Mouse (Mus musculus) stomach, postnatal 0 days (tissue): ENCODE measurements at regions not wholly inside any gene's neighbourhood (a gene's known extent, or its start where the extent isn't known, plus 50 kb on each side); places are given as distances from the start of the nearest gene placed in this dataset.

Experiments used
- ATAC-seq: fragments of 200-750 bp; cut with Nextera tagmentation; 2 replicates; pipeline ENCODE4 v1.8.0; 2017; ENCODE audit not compliant: low FRiP score, low TSS enrichment
- DNase-seq: peaks from one replicate; pipeline ENCODE4 v3.0.0-alpha.2; 2016; ENCODE audit warnings: low spot score
- H3K27ac ChIP-seq: fragments of 300-500 bp; sonication (generic); replicated peaks from 2 replicates; pipeline ENCODE4 v1.5.1; 2014; ENCODE audit warnings: mild to moderate bottlenecking, control low read depth
- H3K27me3 ChIP-seq: fragments of 300-500 bp; sonication (generic); 2 replicates; pipeline ENCODE4 v1.6.1; 2014; ENCODE audit warnings: low read length; ENCODE audit not compliant: control insufficient read depth, insufficient read depth
- H3K36me3 ChIP-seq: fragments of 300-500 bp; sonication (generic); 2 replicates; pipeline ENCODE4 v1.6.1; 2014; ENCODE audit warnings: low read length, mixed read lengths; ENCODE audit not compliant: control insufficient read depth, insufficient read depth
- H3K4me1 ChIP-seq: fragments of 300-500 bp; sonication (generic); replicated peaks from 2 replicates; pipeline ENCODE4 v1.6.1; 2014; ENCODE audit warnings: antibody characterized with exemption; ENCODE audit not compliant: control insufficient read depth, insufficient read depth
- H3K4me2 ChIP-seq: fragments of 300-500 bp; sonication (generic); replicated peaks from 2 replicates; pipeline ENCODE4 v1.6.1; 2014; ENCODE audit warnings: low read depth, mild to moderate bottlenecking, control low read depth, moderate library complexity
- H3K4me3 ChIP-seq: fragments of 300-500 bp; sonication (generic); 2 replicates; pipeline ENCODE4 v1.5.1; 2014; ENCODE audit warnings: low read depth, low read length, control low read depth
- H3K9ac ChIP-seq: fragments of 300-500 bp; sonication (generic); 2 replicates; pipeline ENCODE4 v1.6.1; 2014; ENCODE audit warnings: mild to moderate bottlenecking, low read length, control low read depth, mixed read lengths
- H3K9me3 ChIP-seq: fragments of 300-500 bp; sonication (generic); 2 replicates; pipeline ENCODE4 v1.6.1; 2016; ENCODE audit warnings: low read length; ENCODE audit not compliant: control insufficient read depth
- CTCF ChIP-seq: IDR thresholded peaks from 2 replicates; pipeline ENCODE4 v1.5.1; 2016; ENCODE audit warnings: antibody characterized with exemption, low read depth, mild to moderate bottlenecking, moderate library complexity
- EP300 ChIP-seq: optimal IDR thresholded peaks from 2 replicates; pipeline ENCODE3; 2016; ENCODE audit warnings: antibody characterized with exemption
- WGBS: fragments of 180-500 bp; shearing (Covaris S2); extraction: QIAGEN DNeasy Blood & Tissue Kit; methylation state at CpG from one replicate; pipeline ENCODE4 v1.1.7; 2014; 5-methylcytosine and 5-hydroxymethylcytosine counted together

DNA sequence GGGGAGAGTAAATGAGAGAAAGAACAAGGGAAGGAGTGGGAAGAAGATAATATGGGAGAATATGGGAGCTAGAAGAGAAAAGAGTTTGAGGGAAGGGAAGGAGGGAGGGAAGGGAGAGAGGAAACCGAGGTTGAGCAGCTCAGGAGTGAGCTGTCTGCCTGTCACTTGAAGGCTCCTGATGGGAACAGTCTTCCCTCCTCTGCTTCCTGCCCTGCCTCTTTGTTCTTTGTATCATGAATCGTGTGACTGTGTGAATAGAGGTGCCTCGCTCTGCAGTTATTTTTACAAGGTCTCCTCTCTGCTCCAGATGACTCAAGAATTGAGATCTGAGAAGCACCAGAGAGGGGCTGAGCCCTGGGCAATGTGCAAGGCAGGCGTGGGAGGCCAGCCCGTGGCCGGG, 92.0 kb upstream of the Mrps10 start:
- no peaks in the 10 kb centered on the region for H3K27me3 ChIP-seq
- H3K9me3 ChIP-seq: no peaks in the 10 kb centered on the region
- TF ChIP-seq EP300 (no peak), CTCF (no peak)
- no peak overlapping the region for H3K4me2 ChIP-seq
- WGBS: 71% methylated on average over 6 of the region's 6 CpGs
- no peak for DNase-seq
- no peak overlapping the region for H3K4me3 ChIP-seq
- H3K9ac ChIP-seq: no peak overlapping the region
- 0 out of 2 replicates have a peak, but pooled peaks have one; percentile 16 for ATAC-seq
- no peak overlapping the region for H3K27ac ChIP-seq
- H3K4me1 ChIP-seq: no peaks in the 10 kb centered on the region
- H3K36me3 ChIP-seq: no peaks in the 10 kb centered on the region

DNA sequence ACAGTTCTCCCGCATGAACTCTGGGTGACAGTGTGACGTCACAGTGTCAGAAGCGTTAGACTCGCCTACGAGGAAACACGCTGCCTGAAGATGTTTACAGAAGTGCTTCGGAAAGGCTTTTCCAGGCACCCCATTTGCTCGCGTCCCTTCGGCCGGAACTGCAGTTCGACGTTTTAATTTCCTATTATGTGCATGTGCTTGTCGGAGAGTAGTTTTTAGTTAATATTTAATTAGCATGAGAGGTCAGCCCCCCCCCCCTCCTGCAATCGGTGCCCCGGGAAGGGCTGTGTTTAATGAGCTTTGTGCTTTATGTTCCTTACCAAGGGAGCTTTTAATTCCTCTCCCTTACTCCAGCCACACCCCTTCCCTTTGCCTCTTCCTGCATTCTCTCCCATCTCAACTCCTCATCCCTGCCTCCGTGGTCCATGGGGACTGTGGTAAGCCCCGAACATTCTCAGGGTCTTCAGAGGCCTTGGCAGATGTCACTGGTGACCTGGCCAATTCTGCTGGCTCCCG, 92.8 kb upstream of the Mrps10 start:
- Histone ChIP-seq H3K36me3 (no peaks in the 10 kb centered on the region), H3K27ac (no peak overlapping the region), H3K4me2 (no peak overlapping the region), H3K4me3 (no peak overlapping the region), H3K4me1 (no peaks in the 10 kb centered on the region), H3K9ac (no peak overlapping the region), H3K9me3 (no peaks in the 10 kb centered on the region), H3K27me3 (no peaks in the 10 kb centered on the region)
- peak; percentile 58 for ATAC-seq
- no peak for TF ChIP-seq CTCF
- TF ChIP-seq EP300: no peak
- WGBS: 55% methylated on average over 19 of the region's 19 CpGs
- peak; percentile 72 for DNase-seq

DNA sequence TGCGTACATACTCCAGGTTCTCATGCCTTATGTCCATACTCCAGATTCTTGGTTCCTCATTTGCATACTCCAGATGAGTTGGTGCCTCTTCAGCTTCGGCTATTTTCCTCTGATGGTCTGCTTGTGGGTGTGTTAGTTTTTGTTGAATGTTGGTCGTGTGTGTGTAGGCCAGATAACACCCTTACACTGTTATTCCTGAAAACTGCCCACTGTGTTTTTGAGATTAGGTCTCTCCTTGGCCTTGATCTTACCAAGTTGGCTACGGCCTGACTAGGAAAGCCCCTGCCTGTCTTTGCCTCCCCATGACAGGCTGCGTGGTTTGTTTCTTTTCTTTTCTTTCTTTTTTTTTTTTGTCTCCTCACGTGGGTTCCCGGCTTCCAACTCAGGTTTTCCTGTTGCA, 95.4 kb upstream of the Mrps10 start:
- no peak for ATAC-seq
- no peak overlapping the region for H3K9ac ChIP-seq
- no peaks in the 10 kb centered on the region for H3K36me3 ChIP-seq
- H3K27ac ChIP-seq: no peak overlapping the region
- H3K27me3 ChIP-seq: no peaks in the 10 kb centered on the region
- no peaks in the 10 kb centered on the region for H3K4me1 ChIP-seq
- no peak overlapping the region for H3K4me2 ChIP-seq
- no peak for DNase-seq
- no peak overlapping the region for H3K4me3 ChIP-seq
- 85% methylated on average over 7 of the region's 7 CpGs for WGBS
- H3K9me3 ChIP-seq: no peaks in the 10 kb centered on the region
- no peak for TF ChIP-seq EP300
- TF ChIP-seq CTCF: no peak

DNA sequence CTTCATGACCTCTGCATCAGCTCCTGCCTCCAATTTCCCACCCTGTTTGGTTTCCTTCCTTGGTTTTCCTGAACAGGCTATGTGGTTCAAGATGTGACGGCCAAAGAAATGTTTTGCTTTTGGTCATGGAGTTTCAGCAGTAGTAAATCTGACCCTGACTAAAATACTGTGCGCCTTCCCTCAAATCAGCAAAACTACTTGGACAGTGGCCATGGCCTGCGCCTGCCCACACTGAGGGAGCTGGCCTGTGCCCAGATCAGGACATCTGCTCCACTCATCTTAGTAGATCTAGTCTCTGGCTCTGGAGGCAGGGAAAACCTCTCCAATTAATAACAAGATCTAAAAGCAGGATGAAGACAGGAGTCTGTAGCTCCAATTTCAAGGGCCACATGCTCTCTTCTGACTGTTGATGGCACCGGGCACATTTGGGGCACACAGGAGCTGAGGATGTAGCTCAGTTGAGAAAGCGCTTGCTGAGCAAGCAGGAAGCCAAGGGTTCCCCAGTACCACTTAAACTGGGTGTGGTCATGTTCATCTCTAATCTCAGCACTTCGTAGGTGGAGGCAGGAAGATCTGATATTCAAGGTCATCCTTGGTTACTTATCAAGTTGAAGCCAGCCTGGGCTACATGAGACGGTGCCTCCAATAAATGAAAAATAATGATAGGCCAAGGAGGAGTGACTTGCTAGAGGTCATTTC, 96.6 kb upstream of the Mrps10 start:
- no peak overlapping the region for H3K27ac ChIP-seq
- TF ChIP-seq CTCF (no peak), EP300 (no peak)

DNA sequence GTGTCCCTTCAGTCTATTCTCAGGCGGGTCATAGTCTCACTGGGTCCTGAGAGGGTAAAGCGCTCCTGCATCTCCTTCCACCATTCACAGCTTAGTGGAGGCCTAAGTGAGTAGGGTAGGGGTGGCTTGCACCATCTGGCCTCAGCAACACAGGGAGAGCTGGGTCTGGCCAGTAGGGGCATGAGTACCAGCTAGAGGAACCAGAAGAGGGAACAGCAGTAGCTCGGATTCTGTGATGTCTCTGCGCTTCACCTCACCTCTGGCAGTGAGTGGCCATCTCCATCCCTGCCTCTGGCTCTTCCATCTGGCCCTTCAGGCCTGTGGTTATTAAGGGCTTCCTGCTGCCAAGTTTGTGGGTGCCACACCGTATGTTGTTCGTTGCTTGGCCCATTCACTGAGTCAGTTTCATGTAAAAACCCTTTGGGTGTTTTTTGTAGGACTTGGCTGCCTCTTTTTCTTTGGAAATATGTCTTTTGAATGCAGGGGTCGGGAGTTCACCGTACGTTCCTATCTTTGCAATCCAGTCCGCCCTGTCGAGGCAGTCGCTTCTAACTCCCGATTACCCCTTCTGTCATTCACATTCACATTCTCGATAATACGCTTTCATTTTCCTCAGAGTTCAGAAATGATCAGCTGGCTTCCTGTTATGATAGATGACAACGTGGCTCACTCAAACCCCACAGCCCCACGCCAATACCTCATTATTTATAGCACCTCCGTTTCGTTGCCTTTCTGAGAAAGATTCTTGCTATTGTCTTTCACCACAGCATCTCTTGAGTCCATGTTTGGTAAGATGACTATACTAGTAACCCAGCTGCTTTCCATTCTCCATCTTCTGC, 99.4 kb upstream of the Mrps10 start:
- Histone ChIP-seq H3K4me2 (no peak overlapping the region), H3K27ac (no peak overlapping the region), H3K9me3 (no peaks in the 10 kb centered on the region), H3K4me1 (no peaks in the 10 kb centered on the region), H3K36me3 (no peaks in the 10 kb centered on the region), H3K4me3 (no peak overlapping the region), H3K27me3 (no peaks in the 10 kb centered on the region), H3K9ac (no peak overlapping the region)
- WGBS: 82% methylated on average over 19 of the region's 19 CpGs
- ATAC-seq (no peak), DNase-seq (no peak)
- TF ChIP-seq CTCF (no peak), EP300 (no peak)

More for the DNA sequence above, 96.6 kb upstream of the Mrps10 start:
- Histone ChIP-seq H3K4me3 (no peak overlapping the region), H3K27me3 (no peaks in the 10 kb centered on the region), H3K9ac (no peak overlapping the region), H3K9me3 (no peaks in the 10 kb centered on the region), H3K36me3 (no peaks in the 10 kb centered on the region), H3K4me1 (no peaks in the 10 kb centered on the region), H3K4me2 (no peak overlapping the region)
- no peak for ATAC-seq
- DNase-seq: no peak
- WGBS: 63% methylated on average over 7 of the region's 7 CpGs

DNA sequence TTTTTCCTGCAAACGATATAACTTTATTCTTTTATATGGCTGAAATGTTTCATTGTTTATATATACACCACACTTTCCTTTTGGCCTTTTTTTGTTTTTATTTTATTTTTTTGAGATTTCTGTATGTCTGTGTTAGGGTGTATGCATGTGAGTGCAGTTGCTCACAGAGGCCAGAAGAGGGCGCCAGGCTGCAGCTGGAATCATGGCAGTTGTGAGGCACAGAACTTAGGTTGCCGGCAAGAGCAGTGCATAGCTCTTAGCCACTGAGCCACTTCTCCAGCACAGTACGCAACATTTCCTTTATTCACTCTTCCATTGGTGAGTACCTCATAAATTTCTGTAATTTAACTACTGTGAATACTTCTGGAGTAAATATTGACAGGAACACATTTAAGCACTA, 100.8 kb upstream of the Mrps10 start:
- ATAC-seq (no peak), DNase-seq (no peak)
- no peak overlapping the region for H3K4me2 ChIP-seq
- no peaks in the 10 kb centered on the region for H3K36me3 ChIP-seq
- H3K9me3 ChIP-seq: no peaks in the 10 kb centered on the region
- no peak overlapping the region for H3K27ac ChIP-seq
- 91% methylated on average over 4 of the region's 4 CpGs for WGBS
- H3K27me3 ChIP-seq: no peaks in the 10 kb centered on the region
- no peaks in the 10 kb centered on the region for H3K4me1 ChIP-seq
- H3K9ac ChIP-seq: no peak overlapping the region
- TF ChIP-seq CTCF (peak; percentile 62), EP300 (no peak)
- no peak overlapping the region for H3K4me3 ChIP-seq
